Mouse (Mus musculus): ENCODE results near the gene Camk2n2. TPM values are rescaled to one million over a fixed set of nuclear protein-coding genes. Genes with fewer than 3 reads are reported as not detected.

Camk2n2 gene
- polyA plus RNA-seq, 1 experiment from 2014 or later = 6.0 TPM

DNA sequence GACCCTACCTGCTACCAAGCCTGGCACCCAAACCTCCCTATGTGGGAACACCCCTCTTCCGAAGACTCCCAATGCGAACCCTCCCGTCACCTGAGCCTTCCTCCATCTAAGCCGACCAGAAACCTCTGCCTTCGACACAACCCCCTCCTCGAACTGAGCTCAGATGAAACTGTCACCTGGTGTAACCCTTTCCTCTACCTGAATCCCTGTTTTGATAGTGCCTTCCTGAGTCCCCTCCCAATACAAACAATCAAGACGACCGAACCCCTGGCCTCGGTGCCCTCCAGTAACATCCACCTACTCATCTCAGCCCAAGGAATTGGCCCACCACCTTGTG, 720 bp downstream of the Camk2n2 start:
- H3K27ac ChIP-seq (ENCODE audit: low read depth, low read length) = peak overlapping the region; percentile 91
- peak overlapping the region; percentile 98 for H3K4me2 ChIP-seq (replicated peaks; ENCODE audit: low read depth, low read length)
- peak overlapping the region; percentile 86 for H3K9ac ChIP-seq (ENCODE audit: low read depth, low read length)
- no peaks in the 10 kb centered on the region; the same call in 1 of the 2 replicates for H3K27me3 ChIP-seq (ENCODE audit: control insufficient read depth, insufficient read depth, low read length)
- H3K9me3 ChIP-seq (ENCODE audit: control insufficient read depth, low read length) = no peaks in the 10 kb centered on the region
- peak overlapping the region; percentile 74 for H3K4me3 ChIP-seq (ENCODE audit: low read depth, low read length)
- DNase-seq (ENCODE audit: low spot score) (peak; percentile 49), ATAC-seq (ENCODE audit: low FRiP score) (peak; percentile 14; the same call in 1 of the 2 replicates)
- WGBS = 0% methylated on average over 9 of the region's 9 CpGs
- no peaks in the 10 kb centered on the region for H3K36me3 ChIP-seq (ENCODE audit: control insufficient read depth, insufficient read depth, low read length)
- H3K4me1 ChIP-seq (replicated peaks; ENCODE audit: control insufficient read depth, insufficient read depth, low read length) = peaks cover 9% of the 10 kb centered on the region; the same call in 1 of the 2 replicates

DNA sequence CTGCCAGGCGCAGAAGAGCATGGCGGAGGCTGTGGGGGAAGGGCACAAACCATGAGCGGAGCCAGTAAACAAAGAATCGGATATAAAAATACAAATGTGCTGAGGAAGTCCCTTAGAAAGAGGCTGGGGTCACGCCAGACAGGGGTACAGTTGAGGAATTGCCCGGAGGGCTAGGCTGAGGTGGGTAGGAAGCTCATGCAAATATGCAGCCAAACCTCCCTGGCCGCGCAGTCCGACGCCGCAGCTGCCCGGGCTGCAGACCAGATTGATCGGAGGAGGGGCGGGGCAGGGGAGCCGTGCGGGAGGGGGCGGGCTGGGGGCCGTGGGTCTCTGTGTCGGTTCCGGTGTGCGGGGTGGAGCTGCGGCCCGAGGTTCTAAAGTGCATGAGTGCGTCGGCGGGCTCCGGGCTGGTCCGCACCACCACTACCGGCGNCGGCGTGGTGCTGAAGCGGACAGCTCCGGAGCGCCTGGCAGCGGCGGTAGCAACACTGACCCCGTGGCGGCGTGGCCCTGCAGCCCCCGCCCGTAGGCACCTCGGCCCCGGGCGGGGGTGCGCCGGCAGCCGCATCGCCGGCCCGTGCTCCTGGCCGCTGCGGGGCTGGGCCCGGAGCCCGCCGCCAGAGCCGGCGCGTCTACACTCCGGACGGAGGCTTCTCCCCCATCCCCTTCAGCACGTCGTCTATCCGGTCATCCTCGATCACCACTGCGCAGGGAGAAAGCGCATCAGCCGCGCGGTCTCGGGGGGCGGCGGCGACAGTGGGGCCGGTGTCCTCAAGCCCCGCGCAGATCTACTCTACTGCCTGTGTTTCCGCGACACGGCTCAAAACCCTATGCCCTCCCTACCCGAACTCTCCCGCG, 1.3 kb downstream of the Camk2n2 start:
- 2% methylated on average over 70 of the region's 83 CpGs for WGBS

GRCm38 (mm10) chr16:20611357-20612227, 9.5 kb downstream of the Camk2n2 start, which contains the start of the genes Eef1akmt4, Gm49333 and Alg3:
Gene Eef1akmt4 (plus strand): TSS chr16:20611593.
Gene Gm49333 (plus strand): TSS chr16:20611610.
Gene Alg3 (minus strand): TSS chr16:20611735.
- Histone ChIP-seq H3K27me3 (ENCODE audit: control insufficient read depth, insufficient read depth, low read length) (no peaks in the 10 kb centered on the region), H3K4me2 (replicated peaks; ENCODE audit: low read depth, low read length) (peak within 1 kb of the TSS; percentile 73), H3K9me3 (ENCODE audit: control insufficient read depth, low read length) (no peaks in the 10 kb centered on the region), H3K4me1 (replicated peaks; ENCODE audit: control insufficient read depth, insufficient read depth, low read length) (no peaks in the 10 kb centered on the region), H3K36me3 (ENCODE audit: control insufficient read depth, insufficient read depth, low read length) (peaks cover 3% of the 10 kb centered on the region; the same call in 1 of the 2 replicates), H3K27ac (ENCODE audit: low read depth, low read length) (peak within 1 kb of the TSS; percentile 82), H3K9ac (ENCODE audit: low read depth, low read length) (peak within 1 kb of the TSS; percentile 95), H3K4me3 (ENCODE audit: low read depth, low read length) (peak within 1 kb of the TSS; percentile 80)
- ATAC-seq (ENCODE audit: low FRiP score) (peak; percentile 94), DNase-seq (ENCODE audit: low spot score) (peak; percentile 91)
- WGBS = 3% methylated on average over 41 of the region's 41 CpGs

More for the DNA sequence above, 1.3 kb downstream of the Camk2n2 start:
- Histone ChIP-seq H3K36me3 (ENCODE audit: control insufficient read depth, insufficient read depth, low read length) (no peaks in the 10 kb centered on the region), H3K4me2 (replicated peaks; ENCODE audit: low read depth, low read length) (peak overlapping the region; percentile 98), H3K4me3 (ENCODE audit: low read depth, low read length) (peak overlapping the region; percentile 74), H3K4me1 (replicated peaks; ENCODE audit: control insufficient read depth, insufficient read depth, low read length) (peaks cover 9% of the 10 kb centered on the region; the same call in 1 of the 2 replicates), H3K9ac (ENCODE audit: low read depth, low read length) (peak overlapping the region; percentile 86), H3K27ac (ENCODE audit: low read depth, low read length) (peak overlapping the region; percentile 91), H3K9me3 (ENCODE audit: control insufficient read depth, low read length) (no peaks in the 10 kb centered on the region), H3K27me3 (ENCODE audit: control insufficient read depth, insufficient read depth, low read length) (no peaks in the 10 kb centered on the region; the same call in 1 of the 2 replicates)
- DNase-seq (ENCODE audit: low spot score) (peak; percentile 66), ATAC-seq (ENCODE audit: low FRiP score) (peak; percentile 43)

GRCm38 (mm10) chr16:20610501-20611356, 10.4 kb downstream of the Camk2n2 start:
- no peaks in the 10 kb centered on the region for H3K4me1 ChIP-seq (replicated peaks; ENCODE audit: control insufficient read depth, insufficient read depth, low read length)
- WGBS = under 1% methylated on average over 28 of the region's 28 CpGs

GRCm38 (mm10) chr16:20604705-20605104, 16.4 kb downstream of the Camk2n2 start:
- no peak overlapping the region for H3K4me2 ChIP-seq (replicated peaks; ENCODE audit: low read depth, low read length)
- H3K4me1 ChIP-seq (replicated peaks; ENCODE audit: control insufficient read depth, insufficient read depth, low read length) = no peaks in the 10 kb centered on the region
- WGBS = 83% methylated on average over 9 of the region's 9 CpGs
- H3K27me3 ChIP-seq (ENCODE audit: control insufficient read depth, insufficient read depth, low read length) = no peaks in the 10 kb centered on the region
- no peak overlapping the region for H3K27ac ChIP-seq (ENCODE audit: low read depth, low read length)
- no peaks in the 10 kb centered on the region for H3K9me3 ChIP-seq (ENCODE audit: control insufficient read depth, low read length)
- no peak for DNase-seq (ENCODE audit: low spot score)
- H3K36me3 ChIP-seq (ENCODE audit: control insufficient read depth, insufficient read depth, low read length) = peaks cover 13% of the 10 kb centered on the region
- no peak overlapping the region for H3K9ac ChIP-seq (ENCODE audit: low read depth, low read length)
- ATAC-seq (ENCODE audit: low FRiP score) = no peak
- no peak overlapping the region for H3K4me3 ChIP-seq (ENCODE audit: low read depth, low read length)

More at GRCm38 (mm10) chr16:20610501-20611356, 10.4 kb downstream of the Camk2n2 start:
- peak; percentile 88 for DNase-seq (ENCODE audit: low spot score)
- Histone ChIP-seq H3K36me3 (ENCODE audit: control insufficient read depth, insufficient read depth, low read length) (peaks cover 8% of the 10 kb centered on the region), H3K4me2 (replicated peaks; ENCODE audit: low read depth, low read length) (peak overlapping the region; percentile 73), H3K27ac (ENCODE audit: low read depth, low read length) (peak overlapping the region; percentile 82), H3K27me3 (ENCODE audit: control insufficient read depth, insufficient read depth, low read length) (no peaks in the 10 kb centered on the region), H3K9ac (ENCODE audit: low read depth, low read length) (peak overlapping the region; percentile 95), H3K4me3 (ENCODE audit: low read depth, low read length) (peak overlapping the region; percentile 80), H3K9me3 (ENCODE audit: control insufficient read depth, low read length) (no peaks in the 10 kb centered on the region)
- ATAC-seq (ENCODE audit: low FRiP score) = peak; percentile 69

- DNase-seq (ENCODE audit: low spot score) = no peak
- Histone ChIP-seq H3K4me2 (replicated peaks; ENCODE audit: low read depth, low read length) (no peak overlapping the region), H3K9me3 (ENCODE audit: control insufficient read depth, low read length) (no peaks in the 10 kb centered on the region), H3K4me1 (replicated peaks; ENCODE audit: control insufficient read depth, insufficient read depth, low read length) (no peaks in the 10 kb centered on the region), H3K36me3 (ENCODE audit: control insufficient read depth, insufficient read depth, low read length) (0 out of 2 replicates have a peak, but pooled peaks cover 4% of the 10 kb centered on the region), H3K27me3 (ENCODE audit: control insufficient read depth, insufficient read depth, low read length) (no peaks in the 10 kb centered on the region), H3K27ac (ENCODE audit: low read depth, low read length) (no peak overlapping the region), H3K4me3 (ENCODE audit: low read depth, low read length) (no peak overlapping the region), H3K9ac (ENCODE audit: low read depth, low read length) (no peak overlapping the region)
- WGBS = 81% methylated on average over 5 of the region's 5 CpGs
- ATAC-seq (ENCODE audit: low FRiP score) = no peak
These were observed 20.6 kb downstream of the Camk2n2 start for GRCm38 (mm10) chr16:20600511-20600910.

DNA sequence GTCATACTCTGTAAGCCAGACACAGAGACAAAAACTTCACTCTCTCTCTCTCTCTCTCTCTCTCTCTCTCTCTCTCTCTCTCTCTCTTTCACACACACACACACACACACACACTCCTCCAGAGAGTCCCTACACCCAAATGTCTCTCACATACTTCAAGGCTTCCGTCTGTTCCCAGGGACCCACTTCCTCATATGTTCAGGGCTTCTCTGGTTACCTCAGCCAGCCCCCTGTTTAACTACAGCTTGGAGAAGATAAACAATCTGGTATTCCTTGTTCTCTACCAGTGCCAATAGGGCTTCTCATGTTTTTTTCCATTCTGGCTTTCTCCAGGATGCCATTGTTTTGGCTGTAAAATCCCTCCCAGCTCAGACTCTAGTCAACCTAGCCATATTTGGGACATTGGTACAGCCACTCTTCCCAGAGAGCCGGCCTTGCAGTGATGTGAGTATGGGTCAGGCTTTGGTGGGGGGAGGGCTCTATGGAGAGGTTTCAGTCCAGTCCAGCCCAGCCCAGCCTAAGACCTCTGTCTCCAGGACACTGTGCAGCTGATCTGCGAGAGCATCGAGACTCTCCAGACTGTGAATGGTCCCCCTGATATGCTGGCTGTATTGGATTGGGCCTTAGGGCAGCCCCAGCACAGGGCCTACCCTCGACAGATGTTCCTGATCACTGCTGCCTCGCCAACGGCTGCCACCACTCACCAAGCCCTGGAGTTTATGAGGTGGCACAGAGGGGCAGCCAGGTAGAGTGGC, 24.2 kb downstream of the Camk2n2 start:
- H3K36me3 ChIP-seq (ENCODE audit: control insufficient read depth, insufficient read depth, low read length) = no peaks in the 10 kb centered on the region
- no peak overlapping the region for H3K27ac ChIP-seq (ENCODE audit: low read depth, low read length)
- DNase-seq (ENCODE audit: low spot score) (no peak), ATAC-seq (ENCODE audit: low FRiP score) (no peak)
- H3K4me2 ChIP-seq (replicated peaks; ENCODE audit: low read depth, low read length) = no peak overlapping the region
- H3K4me3 ChIP-seq (ENCODE audit: low read depth, low read length) = no peak overlapping the region
- H3K9ac ChIP-seq (ENCODE audit: low read depth, low read length) = no peak overlapping the region
- no peaks in the 10 kb centered on the region for H3K9me3 ChIP-seq (ENCODE audit: control insufficient read depth, low read length)
- 74% methylated on average over 7 of the region's 7 CpGs for WGBS
- H3K27me3 ChIP-seq (ENCODE audit: control insufficient read depth, insufficient read depth, low read length) = peaks cover 18% of the 10 kb centered on the region
- no peaks in the 10 kb centered on the region for H3K4me1 ChIP-seq (replicated peaks; ENCODE audit: control insufficient read depth, insufficient read depth, low read length)
